Mouse (Mus musculus) CD4-positive, CD25-positive, alpha-beta regulatory T cell, adult 2 months (primary cell): ENCODE data around the gene Uba52.

Experiments used
- DNase-seq: peaks from one replicate; pipeline ENCODE4 v3.0.0-alpha.2; 2012; ENCODE audit warnings: low read depth, low spot score

Uba52 gene

GRCm38 (mm10) chr8:70510228-70510915 is at the start of gene Uba52:
Gene Uba52, minus strand, starts transcription at chr8:70510801.
- peak; percentile 99 for DNase-seq

- peak; percentile 30 for DNase-seq
Measured at GRCm38 (mm10) chr8:70560096-70560495, 49.5 kb upstream of the Uba52 start.

- peak; percentile 66 for DNase-seq
Measured at GRCm38 (mm10) chr8:70558983-70559382, 48.4 kb upstream of the Uba52 start.

- peak; percentile 69 for DNase-seq
Measured at GRCm38 (mm10) chr8:70558334-70558733, 47.7 kb upstream of the Uba52 start.

- DNase-seq = no peak
Measured at GRCm38 (mm10) chr8:70555079-70555747, 44.6 kb upstream of the Uba52 start.

- no peak for DNase-seq
Measured at GRCm38 (mm10) chr8:70553740-70554139, 43.1 kb upstream of the Uba52 start.

DNA sequence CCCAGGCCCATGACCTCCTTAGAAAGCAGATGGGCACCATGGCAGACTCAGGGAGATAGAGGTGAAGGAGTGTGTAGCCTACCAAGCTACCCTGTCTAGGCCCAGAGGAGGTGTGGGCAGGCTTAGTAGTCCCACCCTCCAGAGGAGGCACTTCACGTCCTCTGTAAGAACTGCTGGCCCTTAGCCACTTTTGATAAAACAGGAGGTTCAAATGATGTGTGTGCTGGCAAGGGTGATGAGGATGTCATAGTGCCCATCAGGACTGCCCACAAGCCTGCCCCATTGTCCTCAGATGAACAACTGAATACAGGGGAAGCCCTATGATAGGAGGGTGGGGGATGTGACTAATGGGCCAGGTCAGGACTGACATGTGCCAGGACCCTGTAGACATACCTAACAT is 42.2 kb upstream of the Uba52 start:
- no peak for DNase-seq

- DNase-seq = no peak
Measured at GRCm38 (mm10) chr8:70551558-70552161, 41.1 kb upstream of the Uba52 start.

DNA sequence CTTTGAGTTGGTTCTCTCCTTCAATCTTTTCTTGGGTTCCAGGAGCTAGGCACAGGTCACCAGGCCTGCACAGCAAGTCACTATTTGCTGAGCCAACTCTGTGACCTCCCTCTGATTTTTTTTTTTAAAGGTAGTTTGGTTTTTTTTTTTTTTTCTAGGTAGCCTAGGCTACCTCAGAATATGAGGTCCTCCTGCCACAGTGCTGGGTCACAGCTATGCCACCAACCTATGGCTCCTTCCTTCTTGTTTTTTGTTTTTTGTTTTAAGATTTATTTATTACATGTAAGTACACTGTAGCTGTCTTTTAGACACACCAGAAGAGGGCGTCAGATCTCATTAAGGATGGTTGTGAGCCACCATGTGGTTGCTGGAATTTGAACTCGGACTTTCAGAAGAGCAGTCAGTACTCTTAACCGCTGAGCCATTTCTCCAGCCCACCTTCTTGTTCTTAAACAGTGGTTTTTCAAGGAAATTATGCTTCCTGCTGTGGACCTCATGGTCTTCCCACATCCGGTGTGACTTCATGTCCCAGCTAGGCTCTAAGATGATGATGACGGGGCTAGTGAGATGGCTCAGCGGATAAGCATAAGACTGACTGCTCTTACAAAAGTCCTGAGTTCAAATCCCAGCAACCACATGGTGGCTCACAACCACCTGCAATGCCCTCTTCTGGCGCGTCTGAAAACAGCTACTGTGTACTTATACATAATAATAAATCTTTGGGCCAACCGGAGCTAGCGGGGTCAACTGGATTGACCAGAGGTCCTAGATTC is 39.0 kb upstream of the Uba52 start:
- DNase-seq = peak; percentile 70

- no peak for DNase-seq
Measured at GRCm38 (mm10) chr8:70547762-70548161, 37.2 kb upstream of the Uba52 start.

DNA sequence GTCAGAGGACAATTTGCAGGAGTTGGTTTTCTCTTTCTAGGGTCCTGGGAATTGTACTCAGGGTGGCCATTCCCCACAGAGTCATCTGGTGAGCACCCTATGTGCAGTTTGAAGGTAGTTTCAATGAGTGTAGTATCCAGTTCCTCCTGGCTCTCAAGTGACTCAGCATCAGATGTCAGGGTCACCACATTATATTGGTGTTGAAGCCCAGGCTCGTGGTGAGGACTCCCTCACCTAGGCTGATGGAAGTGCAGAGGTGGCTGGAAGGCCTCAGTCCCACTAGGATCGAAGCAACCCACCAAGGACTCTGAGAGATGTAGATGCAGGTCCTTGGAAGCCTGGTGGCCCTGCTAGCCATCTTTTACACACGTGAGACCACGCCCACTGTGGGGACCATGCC is 35.8 kb upstream of the Uba52 start:
- DNase-seq = no peak

DNA sequence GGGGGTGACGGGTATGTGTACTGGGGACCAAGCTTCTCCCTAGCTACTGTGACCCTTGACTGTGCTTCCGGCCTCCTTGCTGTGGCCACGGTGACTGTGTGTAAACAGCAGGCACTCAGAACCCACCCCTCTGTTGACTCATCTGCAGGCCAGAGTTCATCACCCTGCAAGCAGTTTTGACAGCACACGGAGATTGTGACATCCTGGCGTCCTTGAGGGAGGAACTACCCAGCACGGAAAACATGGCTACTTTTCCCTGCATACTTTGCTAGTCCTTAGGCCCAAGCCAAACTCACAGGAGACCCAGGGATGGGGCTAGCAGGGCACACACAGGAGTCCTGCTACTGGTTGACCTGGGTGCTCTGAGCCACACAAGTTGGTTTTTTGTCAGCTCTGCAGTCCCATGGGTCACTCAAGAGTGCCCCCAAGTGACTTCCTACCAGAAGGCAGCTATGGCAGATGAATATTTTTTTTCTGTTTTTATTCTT is 33.6 kb upstream of the Uba52 start:
- peak; percentile 54 for DNase-seq

DNA sequence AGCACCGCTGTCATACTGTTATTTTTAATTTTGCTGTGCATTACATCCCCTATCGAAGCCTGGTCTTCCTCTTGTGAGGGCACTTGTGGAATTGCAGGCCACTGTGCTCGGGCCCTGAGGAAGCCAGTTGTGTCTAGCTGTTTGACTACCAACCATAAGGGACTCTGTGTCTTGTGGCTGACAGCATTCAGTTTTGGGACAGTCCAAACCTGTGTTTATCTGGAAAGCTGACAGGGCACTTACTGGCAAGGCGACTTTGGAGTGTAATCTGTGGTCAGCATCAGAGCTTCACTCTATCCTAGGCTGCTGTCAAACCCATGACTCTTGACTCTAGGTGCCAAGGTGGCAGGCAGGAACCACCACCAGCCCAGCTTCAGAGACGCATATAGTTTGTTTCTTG is 30.5 kb upstream of the Uba52 start:
- no peak for DNase-seq

DNA sequence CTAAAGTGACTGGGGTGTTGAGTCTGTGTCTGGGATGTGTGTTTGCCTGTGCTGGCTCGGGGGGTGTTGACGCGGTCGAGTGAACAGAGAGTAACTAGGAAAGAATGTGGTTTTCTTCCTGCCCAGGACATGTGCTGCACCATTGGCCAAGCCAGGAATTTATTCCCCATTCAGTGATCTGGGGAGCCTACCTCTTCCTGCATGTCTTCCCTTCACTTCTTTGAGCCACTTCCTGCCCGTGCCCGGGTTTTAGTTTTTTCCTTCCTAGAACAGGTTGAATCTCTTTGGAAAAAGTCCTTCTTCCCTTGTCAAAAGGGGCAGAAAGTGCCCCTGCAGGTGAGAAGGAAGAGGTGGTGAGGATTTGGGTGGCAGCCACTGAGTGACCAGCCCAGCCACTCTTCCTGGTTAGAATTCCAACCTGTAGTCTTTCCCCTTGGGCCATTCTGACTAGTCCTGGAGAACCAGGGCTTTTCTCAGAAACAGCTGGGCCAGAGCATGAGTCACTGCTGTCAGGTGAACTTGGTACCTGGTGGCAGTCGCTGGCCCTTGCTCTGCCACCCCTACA is 30.0 kb upstream of the Uba52 start:
- DNase-seq = no peak

DNA sequence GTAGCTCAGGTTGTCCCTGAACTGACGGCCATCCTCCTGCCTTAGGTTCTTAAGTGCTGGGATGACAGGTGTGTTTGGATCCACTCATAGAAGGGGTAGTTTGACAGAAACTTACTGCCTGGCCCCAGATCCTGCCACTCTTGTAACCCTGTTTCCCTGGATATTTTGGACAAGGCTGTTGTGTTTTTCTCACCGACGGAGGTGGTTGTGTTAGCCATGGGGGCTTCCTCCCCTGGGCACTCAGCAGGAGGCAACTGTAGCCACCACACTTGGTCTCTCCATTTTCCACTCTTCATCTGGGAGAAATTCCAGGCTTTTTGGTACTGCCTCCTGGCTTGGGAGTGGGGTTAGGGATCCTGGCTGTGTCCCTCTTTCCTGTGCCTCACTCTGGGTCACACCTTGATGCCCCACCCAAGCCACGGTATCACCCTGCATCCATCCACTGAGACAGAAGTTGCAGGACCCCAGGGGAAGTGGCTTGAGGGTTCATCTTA is 29.5 kb upstream of the Uba52 start:
- peak; percentile 22 for DNase-seq

DNA sequence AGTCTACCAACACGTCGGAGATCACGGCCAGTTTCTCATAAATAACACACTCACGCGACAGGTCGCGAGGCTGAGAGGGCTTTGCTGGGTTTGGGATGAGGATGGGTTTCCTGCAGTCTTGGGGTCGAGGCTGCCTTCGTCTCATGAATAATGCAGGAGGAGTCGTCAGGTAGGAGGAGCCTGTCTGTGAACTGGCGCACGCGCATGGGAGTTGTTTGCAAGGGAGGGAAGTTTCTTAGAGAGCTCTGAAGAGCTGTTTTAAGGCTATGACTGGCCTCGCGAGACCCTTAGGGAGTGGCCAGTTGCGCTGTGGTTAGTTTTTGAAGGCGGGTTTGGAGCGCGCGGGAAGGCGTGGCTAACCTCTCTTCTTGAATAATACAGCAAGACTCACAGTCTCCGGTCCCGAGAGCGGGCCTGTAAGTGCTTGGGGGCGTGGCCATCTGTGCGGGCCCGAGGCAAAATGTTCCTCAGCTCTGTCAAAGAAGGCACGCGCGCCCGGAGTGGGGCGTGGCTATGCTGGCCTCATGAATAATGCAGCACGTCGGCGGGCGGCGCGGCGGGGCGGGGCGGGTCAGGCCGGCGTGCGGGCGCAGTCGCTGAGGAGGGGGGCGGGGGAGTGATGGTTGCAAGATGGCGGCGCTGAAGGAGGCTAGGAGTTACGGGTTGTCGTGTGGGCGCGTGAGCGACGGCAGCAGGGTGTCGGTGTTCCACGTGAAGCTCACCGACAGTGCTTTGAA is 28.6 kb upstream of the Uba52 start, which contains the start of gene Ell:
TSS of gene Ell (plus strand) at position 381 of the 737 bp plus-strand sequence.
- DNase-seq = peak; percentile 100

DNA sequence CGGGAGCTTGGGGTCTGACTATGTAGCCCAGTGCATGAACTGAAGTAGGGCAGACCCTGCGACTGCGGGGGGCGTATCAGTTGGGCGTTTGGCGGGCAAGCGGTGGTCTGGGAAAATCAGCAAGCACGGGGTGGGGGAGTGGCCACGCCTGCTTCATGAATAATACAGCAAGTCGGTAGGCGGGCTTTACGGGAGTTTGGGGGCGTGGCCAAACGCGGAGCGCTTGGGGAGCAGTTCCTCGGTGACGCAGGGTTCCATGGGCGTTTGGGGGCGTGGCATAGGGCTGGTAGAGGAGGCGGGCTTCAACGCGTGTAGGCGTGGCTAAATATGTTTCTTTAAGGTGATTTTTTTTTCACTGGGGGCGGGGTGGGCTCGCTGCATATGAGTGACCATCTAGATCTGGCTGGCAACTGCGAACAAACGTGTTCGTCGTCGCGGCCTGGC is 28.1 kb upstream of the Uba52 start:
- DNase-seq = peak; percentile 99

GRCm38 (mm10) chr8:70538024-70538579 is 27.5 kb upstream of the Uba52 start:
- peak; percentile 65 for DNase-seq

DNA sequence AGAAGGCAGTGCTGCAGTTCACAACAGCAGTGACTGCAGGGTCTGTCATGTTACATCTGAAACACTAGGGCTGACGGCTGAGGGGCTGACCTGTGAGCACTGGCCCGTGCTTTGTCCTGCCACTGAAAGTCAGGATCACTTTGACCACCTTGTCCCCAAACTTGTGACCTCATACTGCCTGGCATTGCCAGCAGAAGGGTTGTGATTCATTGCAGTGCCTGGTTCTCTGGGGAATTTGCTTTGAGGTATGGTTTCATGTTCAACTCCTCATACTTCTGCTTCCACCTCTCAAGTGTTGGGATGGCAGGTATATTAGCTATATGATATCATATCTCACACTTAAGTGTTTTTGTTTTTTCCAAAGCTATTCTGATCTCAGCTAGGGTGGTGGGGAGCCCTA is 25.1 kb upstream of the Uba52 start:
- no peak for DNase-seq

- no peak for DNase-seq
Measured at GRCm38 (mm10) chr8:70535221-70535620, 24.6 kb upstream of the Uba52 start.
